Mouse (Mus musculus): ENCODE measurements around the gene Erh. TPM values are rescaled to one million over a fixed set of nuclear protein-coding genes. Genes with fewer than 3 reads are reported as not detected.
A peak's percentile ranks its signal among the peaks of the same experiment; 100 is the strongest.

The Erh gene
- polyA plus RNA-seq, 1 experiment from 2014 or later = 259 TPM

DNA sequence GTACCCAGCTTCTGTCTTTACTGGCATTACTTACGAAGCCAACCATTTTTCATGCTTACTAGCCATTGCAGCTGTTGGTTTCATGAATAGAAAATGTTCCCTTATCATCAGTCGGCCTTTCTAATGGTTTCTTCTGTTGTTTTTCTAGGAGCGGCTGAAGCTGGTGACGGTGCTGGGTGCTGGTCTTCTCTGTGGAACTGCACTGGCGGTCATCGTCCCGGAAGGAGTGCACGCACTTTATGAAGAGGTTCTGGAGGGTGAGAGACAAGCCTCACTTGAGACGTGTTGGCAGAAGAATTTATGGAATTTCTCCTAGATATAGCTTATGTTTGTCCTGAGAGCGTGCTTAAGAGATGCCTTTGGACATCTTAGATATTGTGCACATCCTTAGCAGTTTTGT lies 18.2 kb upstream of the Erh start:
- Histone ChIP-seq H3K4me2 (no peak overlapping the region), H3K27ac (no peak overlapping the region), H3K36me3 (peaks cover 32% of the 10 kb centered on the region), H3K9me3 (no peaks in the 10 kb centered on the region), H3K9ac (no peak overlapping the region), H3K27me3 (no peaks in the 10 kb centered on the region), H3K4me3 (no peak overlapping the region), H3K4me1 (no peaks in the 10 kb centered on the region)
- no peak for ATAC-seq (ENCODE audit: insufficient number of reproducible peaks, low FRiP score, low TSS enrichment, low read depth)
- 88% methylated on average over 10 of the region's 10 CpGs for WGBS

DNA sequence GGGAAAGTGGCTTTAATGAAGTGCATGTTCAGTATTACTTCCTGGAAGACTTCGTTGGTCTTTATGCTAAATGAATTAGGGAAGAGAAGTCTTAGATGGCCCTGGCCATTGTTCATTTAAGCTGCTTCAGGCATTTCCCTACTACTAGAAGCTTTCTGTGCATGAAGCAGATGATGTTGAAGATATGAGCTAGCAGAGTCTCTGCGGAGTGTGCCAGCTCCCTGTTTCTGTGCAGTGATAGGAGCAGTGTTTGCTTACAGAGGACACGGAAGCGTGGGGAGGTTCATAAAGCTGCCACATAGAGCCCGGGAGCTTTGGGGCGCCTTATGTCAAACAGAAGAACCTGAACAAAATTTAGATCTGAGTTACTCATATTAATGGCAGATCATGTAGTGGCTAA lies 14.5 kb upstream of the Erh start:
- no peaks in the 10 kb centered on the region for H3K4me1 ChIP-seq
- no peak overlapping the region for H3K4me3 ChIP-seq
- no peaks in the 10 kb centered on the region for H3K27me3 ChIP-seq
- H3K9ac ChIP-seq = no peak overlapping the region
- H3K9me3 ChIP-seq = no peaks in the 10 kb centered on the region
- H3K36me3 ChIP-seq = peaks cover 17% of the 10 kb centered on the region
- H3K27ac ChIP-seq = no peak overlapping the region
- ATAC-seq (ENCODE audit: insufficient number of reproducible peaks, low FRiP score, low TSS enrichment, low read depth) = no peak
- H3K4me2 ChIP-seq = no peak overlapping the region
- WGBS = 88% methylated on average over 6 of the region's 6 CpGs

DNA sequence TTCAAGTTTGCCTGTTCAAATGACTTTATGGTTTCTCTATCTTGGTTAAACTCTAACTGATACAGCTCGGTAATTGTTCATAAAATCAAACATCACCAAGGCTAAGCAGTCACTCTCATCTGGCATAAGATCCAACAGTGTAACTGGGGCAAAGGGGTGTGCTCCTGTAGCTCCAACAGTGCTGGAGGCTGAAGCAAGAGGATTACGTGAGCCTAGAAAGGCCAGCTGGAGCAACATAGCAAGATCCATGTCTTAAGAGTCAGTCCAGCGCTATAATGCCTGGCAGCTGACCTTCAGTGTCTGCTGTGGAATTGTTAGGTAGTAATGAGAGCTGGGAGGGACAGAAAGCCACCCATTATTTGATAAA lies 10.5 kb upstream of the Erh start:
- no peak overlapping the region for H3K4me2 ChIP-seq
- no peak for ATAC-seq (ENCODE audit: insufficient number of reproducible peaks, low FRiP score, low TSS enrichment, low read depth)
- WGBS = 77% methylated on average over 3 of the region's 3 CpGs

DNA sequence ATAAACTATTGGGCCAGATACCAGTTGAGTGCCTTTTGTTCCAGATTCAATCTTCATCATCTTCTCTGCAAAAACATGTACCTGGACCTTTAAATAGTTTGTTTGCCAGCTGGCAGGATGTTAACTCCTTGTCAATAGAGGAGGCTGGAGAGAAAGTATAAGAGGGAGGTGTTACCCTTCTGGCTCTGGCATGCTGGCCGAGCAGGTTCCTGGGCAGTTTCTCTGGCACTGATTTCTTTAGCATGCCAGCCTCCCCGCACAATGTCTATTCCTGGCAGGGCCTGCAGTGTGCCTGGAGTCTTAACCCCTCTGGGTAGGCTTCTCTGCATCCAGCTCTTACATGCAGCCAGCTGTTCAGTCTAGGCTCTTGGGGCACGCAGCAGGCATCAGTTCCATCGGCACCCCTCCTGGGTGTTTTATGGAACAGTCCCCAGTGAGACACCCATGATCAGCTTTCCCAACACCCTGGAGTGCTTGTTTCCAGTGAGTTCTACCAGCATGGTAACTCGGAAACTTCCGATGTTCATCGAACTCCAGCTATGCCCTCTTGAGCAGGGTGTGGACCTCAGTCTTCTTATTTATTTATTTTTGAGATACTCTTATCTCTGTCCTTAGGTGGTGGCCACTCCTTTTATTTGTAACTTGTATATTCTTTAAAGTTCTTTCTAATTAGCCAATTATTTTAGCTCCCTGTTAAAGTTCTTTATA lies 10.0 kb upstream of the Erh start:
- H3K27me3 ChIP-seq = no peaks in the 10 kb centered on the region
- no peak overlapping the region for H3K4me3 ChIP-seq
- H3K4me1 ChIP-seq = no peaks in the 10 kb centered on the region
- H3K36me3 ChIP-seq = no peaks in the 10 kb centered on the region
- H3K4me2 ChIP-seq = no peak overlapping the region
- no peaks in the 10 kb centered on the region for H3K9me3 ChIP-seq
- 84% methylated on average over 7 of the region's 7 CpGs for WGBS
- ATAC-seq (ENCODE audit: insufficient number of reproducible peaks, low FRiP score, low TSS enrichment, low read depth) = no peak
- no peak overlapping the region for H3K27ac ChIP-seq
- H3K9ac ChIP-seq = no peak overlapping the region

More for the DNA sequence above, 10.5 kb upstream of the Erh start:
- H3K4me1 ChIP-seq = no peaks in the 10 kb centered on the region
- no peak overlapping the region for H3K27ac ChIP-seq
- H3K27me3 ChIP-seq = no peaks in the 10 kb centered on the region
- H3K4me3 ChIP-seq = no peak overlapping the region
- H3K9me3 ChIP-seq = no peaks in the 10 kb centered on the region
- no peaks in the 10 kb centered on the region for H3K36me3 ChIP-seq
- no peak overlapping the region for H3K9ac ChIP-seq

DNA sequence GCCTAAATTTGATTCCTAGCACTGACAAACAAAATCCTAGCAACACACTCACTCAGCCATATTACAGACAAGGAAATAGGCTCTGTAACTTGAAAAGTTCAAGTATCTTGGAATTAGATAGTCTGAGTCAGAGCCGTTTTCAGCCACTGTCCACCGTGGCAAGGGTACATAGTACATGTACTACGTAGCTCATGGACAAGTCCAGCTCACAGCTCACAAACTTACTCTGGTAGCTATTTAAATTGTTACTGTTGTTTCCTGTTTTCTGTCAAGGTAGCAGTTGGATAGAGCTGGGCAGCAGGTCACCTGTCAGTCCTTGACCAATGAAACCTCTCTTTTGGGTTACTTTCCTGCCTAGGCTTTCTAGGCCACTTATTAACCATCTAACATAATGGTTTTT lies 2.2 kb upstream of the Erh start:
- Histone ChIP-seq H3K4me1 (peaks cover 29% of the 10 kb centered on the region), H3K9me3 (no peaks in the 10 kb centered on the region), H3K9ac (no peak overlapping the region), H3K4me3 (no peak overlapping the region), H3K36me3 (peaks cover 19% of the 10 kb centered on the region; the same call in 1 of the 2 replicates), H3K27ac (no peak overlapping the region), H3K27me3 (no peaks in the 10 kb centered on the region), H3K4me2 (peak overlapping the region; percentile 76; the same call in 1 of the 2 replicates)
- WGBS = 91% methylated on average over 3 of the region's 3 CpGs
- ATAC-seq (ENCODE audit: insufficient number of reproducible peaks, low FRiP score, low TSS enrichment, low read depth) = no peak

DNA sequence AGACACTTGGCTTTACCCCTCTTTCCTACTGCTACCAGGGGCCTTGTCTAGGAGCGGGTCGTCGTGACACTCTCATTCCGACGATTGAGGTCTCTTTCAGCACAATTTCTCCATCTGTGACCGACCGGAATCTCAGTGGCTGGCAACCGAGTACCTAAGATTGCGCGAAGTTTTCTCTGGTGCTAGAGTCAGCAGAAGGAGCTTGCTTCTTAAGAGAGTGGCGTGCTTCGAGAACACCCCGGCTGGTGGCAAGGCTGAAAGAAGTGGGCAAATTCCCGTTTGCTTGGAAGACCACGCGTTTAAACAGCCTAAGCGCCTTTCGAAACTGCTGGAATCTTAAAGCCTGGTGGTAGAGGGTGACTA lies 346 bp upstream of the Erh start:
- peak overlapping the region; percentile 76 for H3K4me2 ChIP-seq
- peaks cover 36% of the 10 kb centered on the region for H3K36me3 ChIP-seq
- ATAC-seq (ENCODE audit: insufficient number of reproducible peaks, low FRiP score, low TSS enrichment, low read depth) = no peak
- H3K4me1 ChIP-seq = peaks cover 29% of the 10 kb centered on the region
- H3K4me3 ChIP-seq = peak overlapping the region; percentile 98
- WGBS = 10% methylated on average over 18 of the region's 18 CpGs
- peak overlapping the region; percentile 92 for H3K9ac ChIP-seq
- H3K27me3 ChIP-seq = no peaks in the 10 kb centered on the region
- peak overlapping the region; percentile 92 for H3K27ac ChIP-seq
- no peaks in the 10 kb centered on the region for H3K9me3 ChIP-seq

- WGBS = 2% methylated on average over 43 of the region's 48 CpGs
- peaks cover 31% of the 10 kb centered on the region for H3K4me1 ChIP-seq
- peak overlapping the region; percentile 92 for H3K27ac ChIP-seq
- H3K9me3 ChIP-seq = no peaks in the 10 kb centered on the region
- peak overlapping the region; percentile 76 for H3K4me2 ChIP-seq
- H3K36me3 ChIP-seq = peaks cover 44% of the 10 kb centered on the region
- peak overlapping the region; percentile 92 for H3K9ac ChIP-seq
- H3K27me3 ChIP-seq = no peaks in the 10 kb centered on the region
- peak; percentile 70 for ATAC-seq (ENCODE audit: insufficient number of reproducible peaks, low FRiP score, low TSS enrichment, low read depth)
- peak overlapping the region; percentile 98 for H3K4me3 ChIP-seq
These were observed 1.1 kb downstream of the Erh start for GRCm38 (mm10) chr12:80642725-80643692.

DNA sequence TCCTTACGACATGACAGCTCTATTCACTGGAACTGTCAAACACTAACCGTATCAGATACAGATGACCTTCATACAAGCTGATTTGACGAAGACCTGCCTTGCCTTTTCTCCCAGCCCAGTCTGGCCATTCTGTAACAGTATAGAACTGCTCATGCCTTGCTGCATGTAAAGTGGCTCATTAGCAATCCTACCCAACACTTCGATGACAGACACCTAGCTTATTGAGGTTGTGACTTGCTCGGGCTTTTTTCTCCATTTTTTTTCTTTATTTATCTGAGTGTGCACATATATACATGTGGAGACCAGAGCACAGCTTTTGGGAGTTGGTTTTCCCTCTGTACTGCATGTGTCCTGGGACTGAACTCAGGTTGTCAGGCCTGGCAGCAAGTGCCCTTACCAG lies 12.4 kb downstream of the Erh start:
- Histone ChIP-seq H3K9ac (no peak overlapping the region), H3K4me2 (no peak overlapping the region), H3K27me3 (no peaks in the 10 kb centered on the region), H3K36me3 (peaks cover 44% of the 10 kb centered on the region), H3K4me1 (no peaks in the 10 kb centered on the region), H3K27ac (no peak overlapping the region), H3K4me3 (no peak overlapping the region), H3K9me3 (no peaks in the 10 kb centered on the region)
- ATAC-seq (ENCODE audit: insufficient number of reproducible peaks, low FRiP score, low TSS enrichment, low read depth) = no peak
- WGBS = 86% methylated on average over 5 of the region's 5 CpGs

- Histone ChIP-seq H3K4me1 (no peaks in the 10 kb centered on the region), H3K27ac (no peak overlapping the region), H3K36me3 (no peaks in the 10 kb centered on the region), H3K4me2 (no peak overlapping the region), H3K9me3 (no peaks in the 10 kb centered on the region), H3K4me3 (no peak overlapping the region), H3K9ac (no peak overlapping the region), H3K27me3 (no peaks in the 10 kb centered on the region)
- no peak for ATAC-seq (ENCODE audit: insufficient number of reproducible peaks, low FRiP score, low TSS enrichment, low read depth)
- 77% methylated on average over 5 of the region's 5 CpGs for WGBS
These were observed 23.6 kb downstream of the Erh start for GRCm38 (mm10) chr12:80620501-80620900.

- Histone ChIP-seq H3K27ac (no peak overlapping the region), H3K4me3 (no peak overlapping the region), H3K27me3 (no peaks in the 10 kb centered on the region), H3K4me2 (no peak overlapping the region), H3K9me3 (no peaks in the 10 kb centered on the region), H3K36me3 (no peaks in the 10 kb centered on the region), H3K9ac (no peak overlapping the region), H3K4me1 (no peaks in the 10 kb centered on the region)
- 44% methylated on average over 7 of the region's 7 CpGs for WGBS
- no peak for ATAC-seq (ENCODE audit: insufficient number of reproducible peaks, low FRiP score, low TSS enrichment, low read depth)
These were observed 28.5 kb downstream of the Erh start for GRCm38 (mm10) chr12:80615371-80616257.

- no peak overlapping the region for H3K27ac ChIP-seq
- H3K4me2 ChIP-seq = no peak overlapping the region
- H3K27me3 ChIP-seq = no peaks in the 10 kb centered on the region
- H3K36me3 ChIP-seq = no peaks in the 10 kb centered on the region
- WGBS = 49% methylated on average over 9 of the region's 9 CpGs
- no peak for ATAC-seq (ENCODE audit: insufficient number of reproducible peaks, low FRiP score, low TSS enrichment, low read depth)
- no peak overlapping the region for H3K9ac ChIP-seq
- H3K4me1 ChIP-seq = no peaks in the 10 kb centered on the region
- H3K9me3 ChIP-seq = no peaks in the 10 kb centered on the region
- no peak overlapping the region for H3K4me3 ChIP-seq
These were observed 31.9 kb downstream of the Erh start for GRCm38 (mm10) chr12:80612113-80612791.

All from limb, embryonic 15.5 days (tissue).